ENCODE assay signal across 12 mouse cellular contexts in genomic region chr8:45917040-45917679, GRCm38 (mm10). TPM values are rescaled to one million over a fixed set of nuclear protein-coding genes. Genes with fewer than 3 reads are reported as not detected.
DNase-seq lines count a peak whose midpoint lies in the region; ATAC-seq and TF ChIP-seq lines count a peak whose summit lies in the region.
"Had no signal": no experiment of that assay in that cellular context is flagged by ENCODE, and none has a peak within 500 bp of the region (broad histone marks: within the 10 kb centered on the region; RNA-seq: fewer than 3 reads in every experiment).

No protein-coding gene starts in this region.

- DNase-seq in hindbrain, postnatal 0 days (ENCODE audit: low spot score), result no peak
- peak; percentile 40 for DNase-seq in brain, adult 2 months (ENCODE audit: low read depth, low spot score)
- no peak for DNase-seq in heart, embryonic 10.5 days (ENCODE audit: low spot score)
- DNase-seq in cerebellum, adult 18-20 months, result no peak
- DNase-seq in spleen, postnatal 10 days (ENCODE audit: low spot score in 2 of 2), result no peak
- no peak for DNase-seq in testis, postnatal 14 days (ENCODE audit: low spot score)
- DNase-seq: right cerebral cortex, postnatal 4 days; thymus, postnatal 36 days had no signal

- H3K9ac ChIP-seq in hindbrain, postnatal 0 days (replicated peaks; ENCODE audit: low read length), result no peak overlapping the region
- H3K9ac ChIP-seq in hindbrain, embryonic 16.5 days (ENCODE audit: low read depth, low read length), result no peak overlapping the region
- H3K9ac ChIP-seq in limb, embryonic 15.5 days, result no peak overlapping the region
- H3K9ac ChIP-seq: liver, embryonic 14.5 days had no signal

- no peaks in the 10 kb centered on the region for H3K9me3 ChIP-seq in hindbrain, postnatal 0 days (ENCODE audit: low read length)
- H3K9me3 ChIP-seq in hindbrain, embryonic 16.5 days (ENCODE audit: control insufficient read depth, low read length), result no peaks in the 10 kb centered on the region
- H3K9me3 ChIP-seq in heart, embryonic 10.5 days, result no peaks in the 10 kb centered on the region
- no peaks in the 10 kb centered on the region for H3K9me3 ChIP-seq in limb, embryonic 15.5 days

- no peaks in the 10 kb centered on the region for H3K4me1 ChIP-seq in hindbrain, postnatal 0 days (ENCODE audit: insufficient read depth, low read length)
- H3K4me1 ChIP-seq in hindbrain, embryonic 16.5 days (ENCODE audit: control insufficient read depth, insufficient read depth, low read depth, low read length), result no peaks in the 10 kb centered on the region
- no peaks in the 10 kb centered on the region for H3K4me1 ChIP-seq in heart, embryonic 10.5 days
- H3K4me1 ChIP-seq in limb, embryonic 15.5 days, result peaks cover 6% of the 10 kb centered on the region; the same call in 1 of the 2 replicates

- no peaks in the 10 kb centered on the region for H3K36me3 ChIP-seq in hindbrain, postnatal 0 days (ENCODE audit: insufficient read depth, low read length)
- H3K36me3 ChIP-seq in hindbrain, embryonic 16.5 days (ENCODE audit: control insufficient read depth, insufficient read depth, low read length), result no peaks in the 10 kb centered on the region
- peaks cover 57% of the 10 kb centered on the region for H3K36me3 ChIP-seq in heart, embryonic 10.5 days
- H3K36me3 ChIP-seq in limb, embryonic 15.5 days, result no peaks in the 10 kb centered on the region

- no peak overlapping the region for H3K27ac ChIP-seq in hindbrain, postnatal 0 days
- H3K27ac ChIP-seq in hindbrain, embryonic 16.5 days (ENCODE audit: low read depth, low read length), result no peak overlapping the region
- H3K27ac ChIP-seq in heart, embryonic 10.5 days, result peak overlapping the region; percentile 1
- H3K27ac ChIP-seq in limb, embryonic 15.5 days, result peak overlapping the region; percentile 52
- H3K27ac ChIP-seq: liver, embryonic 14.5 days had no signal

- WGBS in hindbrain, postnatal 0 days, result 75% methylated on average over 20 of the region's 20 CpGs
- WGBS in hindbrain, embryonic 16.5 days, result 84% methylated on average over 20 of the region's 20 CpGs
- WGBS in heart, embryonic 10.5 days, result 74% methylated on average over 20 of the region's 20 CpGs
- 34% methylated on average over 20 of the region's 20 CpGs for WGBS in limb, embryonic 15.5 days

- 0 out of 2 replicates have a peak, but pooled peaks have one; percentile 32 for ATAC-seq in hindbrain, postnatal 0 days
- no peak for ATAC-seq in hindbrain, embryonic 16.5 days
- peak; percentile 37; the same call in 1 of the 2 replicates for ATAC-seq in limb, embryonic 15.5 days (ENCODE audit: insufficient number of reproducible peaks, low FRiP score, low TSS enrichment, low read depth)

- H3K27me3 ChIP-seq in hindbrain, postnatal 0 days (ENCODE audit: insufficient read depth, low read length), result no peaks in the 10 kb centered on the region
- H3K27me3 ChIP-seq in hindbrain, embryonic 16.5 days (replicated peaks; ENCODE audit: control insufficient read depth, insufficient read depth, low read length), result no peaks in the 10 kb centered on the region
- H3K27me3 ChIP-seq in heart, embryonic 10.5 days (ENCODE audit: insufficient read depth, poor library complexity, severe bottlenecking), result no peaks in the 10 kb centered on the region
- no peaks in the 10 kb centered on the region for H3K27me3 ChIP-seq in limb, embryonic 15.5 days

- 0 out of 2 replicates have a peak overlapping the region, but pooled peaks have one; percentile 7 for H3K4me2 ChIP-seq in hindbrain, postnatal 0 days (ENCODE audit: low read depth, low read length)
- no peak overlapping the region for H3K4me2 ChIP-seq in hindbrain, embryonic 16.5 days (ENCODE audit: low read length)
- peak overlapping the region; percentile 22; the same call in 1 of the 2 replicates for H3K4me2 ChIP-seq in limb, embryonic 15.5 days

- H3K4me3 ChIP-seq in hindbrain, postnatal 0 days (ENCODE audit: low read length), result no peak overlapping the region
- H3K4me3 ChIP-seq in hindbrain, embryonic 16.5 days (ENCODE audit: low read length), result no peak overlapping the region
- H3K4me3 ChIP-seq in heart, embryonic 10.5 days, result no peak overlapping the region
- peak overlapping the region; percentile 15; the same call in 1 of the 2 replicates for H3K4me3 ChIP-seq in limb, embryonic 15.5 days

- TF ChIP-seq CTCF in hindbrain, postnatal 0 days (IDR thresholded peaks at IDR 0.05; ENCODE audit: low read depth), result no peak

RNA-seq across cellular contexts. Expression of gene Ccdc110, which starts 17.3 kb away (rescaled TPM):
- not detected in 2 replicates for total RNA-seq in hindbrain, postnatal 0 days (2014; rRNA removed)
- polyA plus RNA-seq in hindbrain, postnatal 0 days (2015; fragmentation: Nextera tagmentation; extraction: Ambion mirVana), result 0.19 and 0.21 TPM in 2 replicates
- 0.19 and 0.20 TPM in 2 replicates for polyA plus RNA-seq in hindbrain, embryonic 16.5 days (2015; fragmentation: Nextera tagmentation; extraction: Ambion mirVana)
- polyA plus RNA-seq in heart, embryonic 10.5 days (2016; fragmentation: Nextera tagmentation; extraction: Ambion mirVana), result 0.08 TPM in 1 of 2 replicates, not detected in the other
- polyA plus RNA-seq in limb, embryonic 15.5 days (2015; fragmentation: Nextera tagmentation; extraction: Ambion mirVana), result 0.05 TPM in 1 of 2 replicates, not detected in the other
- polyA plus RNA-seq: hindbrain, embryonic 11.5 days; liver, embryonic 14.5 days had no signal

RNA-seq across cellular contexts. Expression of gene Pdlim3, which starts 31.9 kb away (rescaled TPM):
- 23.6 and 28.8 TPM in 2 replicates for total RNA-seq in hindbrain, postnatal 0 days (2014; rRNA removed)
- 20.8 and 22.3 TPM in 2 replicates for polyA plus RNA-seq in hindbrain, postnatal 0 days (2015; fragmentation: Nextera tagmentation; extraction: Ambion mirVana)
- polyA plus RNA-seq in hindbrain, embryonic 16.5 days (2015; fragmentation: Nextera tagmentation; extraction: Ambion mirVana), result 19.7 and 27.2 TPM in 2 replicates
- 148 and 236 TPM in 2 replicates for polyA plus RNA-seq in heart, embryonic 10.5 days (2016; fragmentation: Nextera tagmentation; extraction: Ambion mirVana)
- polyA plus RNA-seq in limb, embryonic 15.5 days (2015; fragmentation: Nextera tagmentation; extraction: Ambion mirVana), result 83.4 and 124 TPM in 2 replicates

RNA-seq across cellular contexts. Expression of gene 1700029J07Rik, which starts 57.9 kb away (rescaled TPM):
- 0.79 and 4.3 TPM in 2 replicates for total RNA-seq in hindbrain, postnatal 0 days (2014; rRNA removed)
- 5.2 and 5.4 TPM in 2 replicates for polyA plus RNA-seq in hindbrain, postnatal 0 days (2015; fragmentation: Nextera tagmentation; extraction: Ambion mirVana)
- 6.3 and 8.1 TPM in 2 replicates for polyA plus RNA-seq in hindbrain, embryonic 16.5 days (2015; fragmentation: Nextera tagmentation; extraction: Ambion mirVana)
- 2.5 and 2.7 TPM in 2 replicates for polyA plus RNA-seq in heart, embryonic 10.5 days (2016; fragmentation: Nextera tagmentation; extraction: Ambion mirVana)
- polyA plus RNA-seq in limb, embryonic 15.5 days (2015; fragmentation: Nextera tagmentation; extraction: Ambion mirVana), result 3.2 and 3.6 TPM in 2 replicates

RNA-seq across cellular contexts. Expression of gene Ufsp2, which starts 58.2 kb away (rescaled TPM):
- total RNA-seq in hindbrain, postnatal 0 days (2014; rRNA removed), result 31.2 and 33.0 TPM in 2 replicates
- 60.7 and 66.1 TPM in 2 replicates for polyA plus RNA-seq in hindbrain, postnatal 0 days (2015; fragmentation: Nextera tagmentation; extraction: Ambion mirVana)
- polyA plus RNA-seq in hindbrain, embryonic 16.5 days (2015; fragmentation: Nextera tagmentation; extraction: Ambion mirVana), result 60.8 and 63.1 TPM in 2 replicates
- polyA plus RNA-seq in heart, embryonic 10.5 days (2016; fragmentation: Nextera tagmentation; extraction: Ambion mirVana), result 60.1 and 60.7 TPM in 2 replicates
- 86.4 and 96.8 TPM in 2 replicates for polyA plus RNA-seq in limb, embryonic 15.5 days (2015; fragmentation: Nextera tagmentation; extraction: Ambion mirVana)

Comparison
In these comparisons a context has a peak if more than half of its experiments do, and no peak if none do; other contexts are left out.
1. H3K27ac ChIP-seq: peak in heart, embryonic 10.5 days (single experiment) and limb, embryonic 15.5 days (single experiment); none in hindbrain, postnatal 0 days (single experiment) and hindbrain, embryonic 16.5 days (single experiment).